Mouse (Mus musculus) brain, adult 2 months (tissue): ENCODE measurements around the gene Rbm44.

Experiments used
- DNase-seq: peaks from one replicate; pipeline ENCODE4 v3.0.0; 2011; ENCODE audit warnings: low read depth, low spot score

The Rbm44 gene

DNA sequence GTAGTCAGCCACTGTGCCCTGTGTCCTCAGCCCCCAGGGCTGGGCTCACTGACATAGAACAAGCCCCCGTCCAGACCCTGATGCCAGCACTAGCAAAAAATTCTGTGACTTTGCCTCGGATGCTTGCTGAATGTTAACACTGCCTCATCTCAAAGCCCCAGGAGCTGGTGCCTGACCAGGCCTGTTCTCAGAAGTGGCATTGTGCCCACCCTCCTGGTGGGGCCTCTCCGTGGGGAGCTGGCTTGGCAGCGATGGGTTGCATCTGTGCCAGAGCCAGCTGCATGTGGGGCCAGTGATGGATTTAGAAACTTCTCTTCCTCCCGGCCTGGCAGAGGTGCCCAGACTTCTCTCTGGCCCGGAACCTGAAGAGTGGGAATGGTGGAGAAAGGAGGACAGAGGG is 64.9 kb downstream of the Rbm44 start:
- peak; percentile 93 for DNase-seq

DNA sequence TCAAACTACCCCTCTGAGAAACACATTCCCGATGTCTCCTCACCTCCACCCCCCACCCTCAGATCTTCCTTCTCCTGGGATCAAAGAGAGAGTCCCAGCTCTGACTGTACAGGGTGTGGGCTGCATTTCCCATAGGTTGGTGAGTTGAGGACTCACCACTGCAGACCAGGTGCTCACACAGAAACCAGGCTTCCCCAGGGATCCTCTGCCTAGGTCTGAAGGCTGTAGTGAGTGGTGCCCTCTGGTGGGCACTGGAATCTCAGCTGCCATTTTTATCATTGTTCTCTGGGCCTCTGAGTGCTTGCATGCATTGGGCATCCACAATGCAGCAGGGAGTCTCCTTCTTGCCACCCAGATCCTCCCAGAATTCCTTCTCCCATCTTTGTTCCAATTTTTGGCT is 66.2 kb downstream of the Rbm44 start:
- peak; percentile 85 for DNase-seq

DNA sequence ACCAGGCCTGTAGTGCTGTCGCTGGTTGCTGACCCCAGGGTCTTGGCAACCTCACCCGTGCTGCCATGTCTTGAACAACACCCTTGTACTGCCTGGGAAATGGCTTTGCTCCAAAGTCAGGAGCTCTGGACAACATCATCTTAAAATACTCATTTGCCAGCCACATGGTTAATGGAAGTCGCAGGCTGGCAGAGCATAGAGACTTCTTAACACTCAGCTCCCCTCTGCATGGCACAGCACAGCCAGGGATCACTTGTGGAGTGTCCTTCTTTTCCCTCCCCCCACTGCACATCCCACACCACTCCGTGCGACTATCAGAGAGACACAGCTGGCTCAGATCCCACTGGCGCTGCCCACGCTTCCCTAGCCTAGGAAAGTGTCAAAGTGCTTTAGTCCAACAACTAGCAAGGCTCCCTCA is 66.7 kb downstream of the Rbm44 start:
- peak; percentile 62 for DNase-seq

DNA sequence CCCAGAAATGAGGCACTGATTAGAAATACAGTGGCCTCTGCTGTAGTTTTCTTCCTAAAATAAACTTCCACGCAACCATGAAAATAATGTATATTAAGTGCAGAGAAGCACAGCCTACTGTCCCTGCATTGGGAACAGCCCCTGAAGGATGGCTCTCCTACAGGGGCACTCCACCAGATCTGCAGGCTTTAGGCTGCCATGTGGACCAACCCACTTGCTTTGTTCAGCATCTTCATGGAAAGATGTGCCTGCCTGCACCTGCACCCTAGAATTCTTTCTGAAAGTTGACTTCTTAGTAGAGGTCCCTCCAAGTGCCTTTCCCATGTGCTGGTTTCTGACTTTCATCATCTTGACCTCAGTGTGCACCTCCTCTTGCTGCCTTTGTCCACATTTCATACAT is 70.4 kb downstream of the Rbm44 start:
- no peak for DNase-seq

DNA sequence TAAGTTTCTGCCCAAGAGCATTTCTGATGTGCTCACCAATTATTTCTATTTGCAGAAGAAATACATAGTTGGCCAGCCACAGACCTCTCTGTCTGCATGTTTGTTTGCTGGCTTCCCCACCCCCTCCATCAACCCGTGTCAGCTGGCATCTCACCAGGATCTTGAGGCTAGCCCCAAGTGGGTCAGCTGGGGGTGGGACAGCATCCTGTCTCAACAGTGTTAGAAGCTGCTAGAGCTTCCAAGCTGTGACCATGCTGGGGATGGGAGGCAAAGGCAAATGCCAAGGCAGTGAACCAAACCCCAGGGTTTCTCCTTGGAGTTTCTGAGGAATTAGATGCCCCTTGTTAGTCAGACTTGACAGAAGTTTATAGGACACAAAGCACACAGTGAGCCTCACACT is 71.1 kb downstream of the Rbm44 start:
- DNase-seq = no peak

DNA sequence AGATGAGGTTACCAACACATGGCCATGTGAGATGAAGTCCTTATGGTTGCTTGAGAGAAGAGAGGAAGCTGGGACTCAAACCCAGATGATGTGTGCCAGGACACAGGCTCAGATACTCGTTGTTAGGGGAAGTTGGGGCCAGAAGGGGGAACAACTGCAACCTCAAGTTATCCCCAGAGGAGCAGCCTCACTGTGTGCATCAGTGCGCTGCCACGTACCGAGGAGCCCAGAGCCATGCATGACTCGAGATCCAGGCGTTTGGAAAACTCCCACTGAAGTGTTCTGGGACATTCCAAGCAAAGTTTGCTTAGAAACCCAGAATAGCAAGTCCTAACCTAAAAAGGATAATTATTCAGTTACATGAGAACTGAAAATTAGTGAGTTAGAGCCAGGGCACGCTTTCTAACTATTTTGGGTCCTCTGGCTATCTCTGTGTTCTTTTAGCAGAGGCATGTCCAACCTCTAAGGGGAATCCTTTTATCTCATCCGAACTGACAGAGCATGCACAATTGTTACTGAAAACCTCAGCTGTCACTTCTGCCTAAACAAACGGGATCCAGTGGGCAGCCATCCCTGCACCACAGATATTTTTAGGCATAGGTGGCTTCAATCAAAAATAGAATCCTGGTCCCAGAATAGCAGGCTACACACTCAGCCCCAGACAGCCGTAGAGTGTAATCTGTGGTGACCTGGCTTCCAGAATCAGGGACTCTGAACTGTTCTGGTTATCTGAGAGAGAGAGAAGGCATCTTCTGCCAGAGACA is 71.8 kb downstream of the Rbm44 start:
- peak; percentile 50 for DNase-seq

DNA sequence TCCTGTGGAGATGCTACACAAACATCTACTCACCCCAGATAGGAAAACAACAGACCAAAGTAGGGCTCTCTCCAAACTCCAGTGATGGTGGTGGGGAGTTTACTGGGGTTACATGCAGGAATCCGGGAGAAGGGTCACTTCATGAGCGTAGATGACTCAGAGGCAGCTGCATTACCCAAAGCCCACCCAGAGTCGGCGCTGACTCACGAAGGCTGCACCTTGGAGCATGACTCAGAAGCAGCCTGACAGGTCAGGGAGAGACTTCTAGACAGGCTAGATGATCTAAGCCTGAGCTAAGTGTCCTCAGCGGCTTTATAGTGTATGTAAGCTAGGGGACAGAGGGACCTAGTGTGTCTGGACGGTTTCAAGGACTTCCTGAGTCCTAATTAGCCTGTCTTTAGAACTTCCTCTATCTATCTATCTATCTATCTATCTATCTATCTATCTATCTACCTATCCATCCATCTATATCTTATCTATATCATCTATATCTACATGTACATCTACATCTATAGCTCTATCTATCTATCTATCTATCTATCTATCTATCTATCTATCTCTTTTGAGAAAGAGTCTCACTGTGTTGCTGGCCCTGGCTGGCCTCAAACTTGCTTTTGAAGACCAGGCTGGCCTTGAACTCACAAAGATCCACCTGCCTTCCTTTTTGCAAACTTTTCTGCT is 74.9 kb downstream of the Rbm44 start:
- DNase-seq = peak; percentile 50

DNA sequence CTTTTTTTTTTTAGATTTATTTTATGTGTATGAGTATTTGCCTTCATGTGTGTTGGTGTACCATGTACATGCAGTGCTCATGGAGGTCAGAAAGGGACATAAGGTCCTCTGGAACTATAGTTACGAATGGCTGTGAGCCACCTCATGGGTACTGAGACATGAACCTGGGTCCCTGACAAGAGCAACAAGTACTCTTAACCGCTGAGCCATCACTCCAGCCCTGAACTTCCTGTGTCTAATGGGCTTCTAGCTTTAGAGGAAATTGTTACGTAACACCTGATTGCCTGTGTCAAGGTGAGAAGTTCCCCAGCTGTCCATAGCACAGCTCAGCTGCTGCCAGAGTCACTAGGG is 75.4 kb downstream of the Rbm44 start:
- no peak for DNase-seq
